ENCODE assay signal across 8 mouse cellular contexts in the genomic region with DNA sequence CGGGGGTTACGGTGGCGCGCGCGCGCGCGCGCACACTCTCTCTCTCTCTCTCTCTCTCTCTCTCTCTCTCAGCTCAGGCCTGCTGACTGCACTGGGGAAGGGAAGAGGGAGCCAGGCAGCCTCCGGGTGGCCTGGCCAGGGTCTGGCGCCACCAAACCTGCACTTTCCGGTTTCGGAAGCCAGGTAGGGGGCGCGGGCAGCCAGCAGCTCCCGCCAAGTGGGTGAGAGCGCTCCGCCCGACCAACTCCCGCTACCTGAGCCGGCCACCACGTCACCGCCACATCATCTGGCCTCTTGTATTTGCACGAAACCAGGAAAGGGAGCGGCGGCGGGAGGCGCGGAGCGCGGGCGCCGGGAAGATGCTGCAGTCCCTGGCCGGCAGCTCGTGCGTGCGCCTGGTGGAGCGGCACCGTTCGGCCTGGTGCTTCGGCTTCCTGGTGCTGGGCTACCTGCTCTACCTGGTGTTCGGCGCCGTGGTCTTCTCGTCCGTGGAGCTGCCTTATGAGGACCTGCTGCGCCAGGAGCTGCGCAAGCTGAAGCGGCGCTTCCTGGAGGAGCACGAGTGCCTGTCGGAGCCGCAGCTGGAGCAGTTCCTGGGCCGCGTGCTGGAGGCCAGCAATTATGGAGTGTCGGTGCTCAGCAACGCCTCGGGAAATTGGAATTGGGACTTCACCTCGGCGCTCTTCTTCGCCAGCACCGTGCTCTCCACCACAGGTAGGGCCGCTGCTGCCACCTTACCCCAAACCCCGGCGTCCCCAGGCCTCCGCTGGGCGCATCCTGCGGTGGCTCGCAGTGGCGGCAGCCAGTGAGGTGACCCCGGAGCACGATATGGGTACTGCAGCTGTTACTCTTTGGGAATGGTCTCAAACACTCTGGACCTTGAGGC. TPM values are rescaled to one million over a fixed set of nuclear protein-coding genes. Genes with fewer than 3 reads are reported as not detected.
DNase-seq lines count a peak whose midpoint lies in the region; ATAC-seq and TF ChIP-seq lines count a peak whose summit lies in the region.

Kcnk1 (plus strand) TSS at position 70 of the 886 bp plus-strand sequence.

- CTCF ChIA-PET in Patski (lab: Charles Lee) = interaction anchor here (1.0 to 1.7 kb wide), 4 partner anchors 32 to 86 kb away, joined by 3 to 5 read pairs (median 4); no protein-coding TSS in a partner anchor

- TF ChIP-seq POLR2A in testis, adult 2 months (IDR thresholded peaks at IDR 0.05; ENCODE audit: control insufficient read depth, low read depth, low read length) = peak; percentile 13; the same call in 1 of the 2 replicates

- no peaks in the 10 kb centered on the region for H3K36me3 ChIP-seq in forebrain, embryonic 16.5 days (ENCODE audit: control insufficient read depth, insufficient read depth)
- no peaks in the 10 kb centered on the region for H3K36me3 ChIP-seq in midbrain, embryonic 11.5 days (ENCODE audit: control insufficient read depth, insufficient read depth, low read length)
- no peaks in the 10 kb centered on the region for H3K36me3 ChIP-seq in testis, adult 2 months (ENCODE audit: control insufficient read depth, insufficient read depth, low read length)

- H3K4me3 ChIP-seq in forebrain, embryonic 16.5 days (replicated peaks; ENCODE audit: low read length) = peak within 1 kb of the TSS; percentile 67
- H3K4me3 ChIP-seq in midbrain, embryonic 11.5 days (ENCODE audit: low read depth, low read length) = peak within 1 kb of the TSS; percentile 39
- H3K4me3 ChIP-seq in testis, adult 2 months (ENCODE audit: control insufficient read depth, low read depth, low read length) = peak within 1 kb of the TSS; percentile 81

- peak within 1 kb of the TSS; percentile 76 for H3K9ac ChIP-seq in forebrain, embryonic 16.5 days (replicated peaks; ENCODE audit: low read depth, low read length)
- H3K9ac ChIP-seq in midbrain, embryonic 11.5 days (ENCODE audit: low read length) = peak within 1 kb of the TSS; percentile 61

- no peaks in the 10 kb centered on the region for H3K27me3 ChIP-seq in Patski
- peaks cover 17% of the 10 kb centered on the region; the same call in 1 of the 2 replicates for H3K27me3 ChIP-seq in forebrain, embryonic 16.5 days (replicated peaks; ENCODE audit: control insufficient read depth, insufficient read depth, low read length)
- H3K27me3 ChIP-seq in midbrain, embryonic 11.5 days (ENCODE audit: control insufficient read depth, insufficient read depth, low read length) = peaks cover 23% of the 10 kb centered on the region
- no peaks in the 10 kb centered on the region for H3K27me3 ChIP-seq in testis, adult 2 months (ENCODE audit: control insufficient read depth, insufficient read depth, low read length)

- intact Hi-C loops in left cerebral cortex, postnatal 36 days (cut with DNase I) = no loop called here

- peaks cover 21% of the 10 kb centered on the region for H3K4me1 ChIP-seq in forebrain, embryonic 16.5 days (replicated peaks; ENCODE audit: control insufficient read depth, insufficient read depth, low read length)
- peaks cover 7% of the 10 kb centered on the region for H3K4me1 ChIP-seq in midbrain, embryonic 11.5 days (ENCODE audit: control insufficient read depth, insufficient read depth, low read length)
- H3K4me1 ChIP-seq in testis, adult 2 months (ENCODE audit: control insufficient read depth, insufficient read depth, low read length) = peaks cover 8% of the 10 kb centered on the region

- in situ Hi-C loops in Patski (cut with MboI; ENCODE audit: low pct_unique_long_range_greater_than_20kb) = no loop called here

- peak within 1 kb of the TSS; percentile 42 for H3K27ac ChIP-seq in forebrain, embryonic 16.5 days (ENCODE audit: low read length)
- H3K27ac ChIP-seq in midbrain, embryonic 11.5 days (ENCODE audit: low read depth, low read length) = no peak within 1 kb of the TSS
- H3K27ac ChIP-seq in testis, adult 2 months (ENCODE audit: control insufficient read depth, insufficient read depth, low read depth, low read length) = peak within 1 kb of the TSS; percentile 47

- DNase-seq in Patski (ENCODE audit: low read depth, low spot score) = no peak
- peak; percentile 90 for DNase-seq in cerebellum, adult 11-12 months
- peak; percentile 79 for DNase-seq in kidney, adult 11 months
- peak; percentile 85 to 89 for DNase-seq in left cerebral cortex, postnatal 36 days (ENCODE audit: low spot score in 2 of 2)
- DNase-seq in midbrain, embryonic 11.5 days (ENCODE audit: low spot score, missing footprints) = peak; percentile 95
- DNase-seq in c-Kit-positive CD71-positive TER-119-positive erythroid progenitor cells, embryonic 14.5 days (ENCODE audit: low spot score) = no peak

- peak within 1 kb of the TSS; percentile 67 for H3K4me2 ChIP-seq in forebrain, embryonic 16.5 days (ENCODE audit: low read length)
- peak within 1 kb of the TSS; percentile 75 for H3K4me2 ChIP-seq in midbrain, embryonic 11.5 days

- no peak for TF ChIP-seq CTCF in Patski (IDR thresholded peaks at IDR 0.05)
- no peak for TF ChIP-seq CTCF in testis, adult 2 months (IDR thresholded peaks at IDR 0.05; ENCODE audit: control insufficient read depth, insufficient read depth, insufficient replicate concordance, low read depth, low read length)

- H3K9me3 ChIP-seq in forebrain, embryonic 16.5 days (ENCODE audit: control insufficient read depth, low read length) = no peaks in the 10 kb centered on the region
- H3K9me3 ChIP-seq in midbrain, embryonic 11.5 days (ENCODE audit: control insufficient read depth, low read length) = no peaks in the 10 kb centered on the region

- no peak for ATAC-seq in Patski
- peak; percentile 80 for ATAC-seq in forebrain, embryonic 16.5 days
- ATAC-seq in midbrain, embryonic 11.5 days (ENCODE audit: low FRiP score) = peak; percentile 67; the same call in 1 of the 2 replicates

- POLR2A ChIA-PET in Patski (lab: Charles Lee) = interaction anchor here (0.6 to 1.4 kb wide), 5 partner anchors 13 to 73 kb away, joined by 3 to 6 read pairs (median 3); no protein-coding TSS in a partner anchor

- 1% methylated on average over 73 of the region's 73 CpGs for WGBS in forebrain, embryonic 16.5 days
- WGBS in midbrain, embryonic 11.5 days = under 1% methylated on average over 73 of the region's 73 CpGs

RNA-seq across cellular contexts. Expression of gene Kcnk1, which starts in this region (rescaled TPM):
- polyA plus RNA-seq in Patski (2021) = 62.4 TPM
- 18.7 and 20.5 TPM in 2 replicates for polyA plus RNA-seq in forebrain, embryonic 16.5 days (2015; fragmentation: Nextera tagmentation; extraction: Ambion mirVana)
- 100 to 1,000 TPM in 1 of 2 experiments, 10 to 100 TPM in 1; 86.8 to 102 TPM for total RNA-seq in left cerebral cortex, postnatal 36 days (2021)
- 3.8 and 4.1 TPM in 2 replicates for polyA plus RNA-seq in midbrain, embryonic 11.5 days (2014; fragmentation: Nextera tagmentation; extraction: Ambion mirVana)
- 3.0 and 6.9 TPM in 2 replicates for polyA plus RNA-seq in testis, adult 2 months (2012; rRNA removed)

Comparison
In these comparisons a context has a peak if more than half of its experiments do, and no peak if none do; other contexts are left out.
1. DNase-seq: peak in cerebellum, adult 11-12 months (single experiment), kidney, adult 11 months (single experiment), left cerebral cortex, postnatal 36 days (2 of 2) and midbrain, embryonic 11.5 days (single experiment); none in Patski (single experiment) and c-Kit-positive CD71-positive TER-119-positive erythroid progenitor cells, embryonic 14.5 days (single experiment).
2. Peak in every context shown above with its lines, with median percentiles within 50 percentile points of each other: H3K4me3 ChIP-seq.